Mouse (Mus musculus): Measurements from ENCODE around the gene Fam131c.
A peak's percentile ranks its signal among the peaks of the same experiment; 100 is the strongest.

Fam131c gene

DNA sequence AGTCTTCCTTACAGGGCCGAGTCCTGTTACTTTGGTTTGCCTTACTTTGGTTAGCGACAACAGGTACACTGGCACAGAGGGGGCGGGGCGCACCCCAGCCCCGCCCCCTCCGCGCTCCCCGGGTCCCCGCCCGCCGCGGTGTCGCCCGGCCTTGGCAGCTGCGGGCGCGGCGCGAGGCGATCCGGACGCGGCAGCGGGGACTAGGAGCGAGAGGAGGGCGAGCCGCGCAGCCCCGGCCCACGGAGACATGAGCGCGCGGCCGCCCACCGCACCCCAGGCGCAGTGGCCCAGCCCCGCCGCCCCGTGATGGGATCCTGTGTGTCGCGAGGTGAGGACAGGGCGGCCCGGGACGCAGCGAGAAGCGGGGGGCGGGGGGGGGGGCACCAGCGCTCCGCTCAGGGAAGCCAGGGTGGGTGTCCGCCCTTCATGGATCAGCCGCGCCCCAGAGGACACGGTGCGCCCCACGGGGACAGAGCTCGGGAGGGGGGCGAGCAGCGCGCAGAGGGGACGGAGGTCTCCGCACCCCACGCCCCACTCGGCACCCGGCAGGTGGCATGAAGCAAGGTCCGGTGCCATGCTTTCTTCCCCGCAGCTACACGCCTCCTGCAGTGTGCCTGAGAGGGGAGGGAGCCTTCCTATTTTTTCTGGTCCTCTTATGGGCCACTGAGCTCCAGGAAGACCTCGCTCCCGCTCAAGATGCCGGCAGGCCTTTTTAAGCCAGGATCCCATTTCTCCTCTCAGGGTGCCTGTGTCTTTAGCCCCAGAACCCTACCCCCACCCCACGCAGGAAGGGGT, at the start of gene Fam131c:
Fam131c (plus strand) TSS at position 224 of the 795 bp plus-strand sequence.
- DNase-seq (ENCODE audit: low spot score), result peak; percentile 32

DNA sequence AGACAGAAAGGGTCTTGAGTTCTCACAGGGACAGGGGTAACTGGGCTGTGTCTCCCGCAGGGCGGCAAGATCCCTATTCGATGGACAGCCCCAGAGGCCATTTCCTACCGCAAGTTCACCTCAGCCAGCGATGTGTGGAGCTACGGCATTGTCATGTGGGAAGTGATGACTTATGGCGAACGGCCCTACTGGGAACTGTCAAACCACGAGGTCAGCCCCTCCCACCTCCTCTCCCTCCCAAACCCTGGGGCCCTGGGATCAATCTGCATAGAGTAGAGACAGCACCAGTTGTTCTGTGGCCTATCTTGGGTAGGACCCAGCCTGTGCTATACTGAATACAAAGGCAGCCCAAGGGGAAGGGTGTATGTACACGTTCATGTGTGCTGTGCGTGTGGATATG, 45.5 kb upstream of the Fam131c start:
- no peak for DNase-seq (ENCODE audit: low spot score)

DNA sequence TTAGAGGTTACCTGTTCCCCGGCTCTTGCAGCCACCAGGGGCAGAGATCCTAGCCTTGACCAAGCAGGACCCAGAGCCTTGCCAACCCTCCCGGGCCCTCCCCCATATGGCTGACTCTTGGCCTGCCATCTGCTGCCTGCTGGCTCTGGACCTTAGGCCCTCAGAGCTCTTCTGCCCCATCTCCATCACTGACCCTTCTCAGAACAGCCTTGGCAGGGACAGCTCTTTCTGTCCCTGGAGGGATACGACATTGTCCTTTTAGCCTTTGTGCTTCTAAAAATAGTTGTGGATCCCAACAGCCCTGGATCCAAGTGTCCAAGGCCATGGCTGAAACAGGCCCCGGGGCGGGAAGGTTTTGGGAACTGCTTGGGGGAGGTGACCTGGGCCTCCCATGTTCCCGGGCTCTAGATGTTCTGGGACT, 43.2 kb upstream of the Fam131c start:
- DNase-seq (ENCODE audit: low spot score), result no peak

GRCm38 (mm10) chr4:141325636-141326035, 42.4 kb upstream of the Fam131c start:
- no peak for DNase-seq (ENCODE audit: low spot score)

- no peak for DNase-seq (ENCODE audit: low spot score)
Observed at GRCm38 (mm10) chr4:141327075-141327474, 40.9 kb upstream of the Fam131c start.

DNA sequence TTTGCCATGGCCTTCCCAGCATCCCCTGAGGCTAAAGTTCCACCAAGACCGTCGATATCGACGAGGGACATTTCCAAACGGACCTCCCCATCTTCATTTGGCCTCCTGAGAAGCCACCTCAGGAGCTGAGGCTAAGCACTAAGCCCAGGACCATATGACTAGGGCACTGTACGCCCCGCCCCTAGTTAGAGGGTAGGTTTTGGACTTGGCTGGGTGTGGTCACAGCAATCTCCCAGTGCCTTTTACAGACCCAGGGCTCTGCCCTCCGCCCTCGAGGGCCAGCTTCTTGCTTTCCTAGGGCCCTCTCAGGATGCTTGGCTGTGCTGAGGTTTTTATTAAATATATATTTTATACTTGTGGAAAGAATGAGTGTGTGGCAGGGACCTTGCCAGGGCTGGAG, 39.3 kb upstream of the Fam131c start:
- DNase-seq (ENCODE audit: low spot score), result no peak

DNA sequence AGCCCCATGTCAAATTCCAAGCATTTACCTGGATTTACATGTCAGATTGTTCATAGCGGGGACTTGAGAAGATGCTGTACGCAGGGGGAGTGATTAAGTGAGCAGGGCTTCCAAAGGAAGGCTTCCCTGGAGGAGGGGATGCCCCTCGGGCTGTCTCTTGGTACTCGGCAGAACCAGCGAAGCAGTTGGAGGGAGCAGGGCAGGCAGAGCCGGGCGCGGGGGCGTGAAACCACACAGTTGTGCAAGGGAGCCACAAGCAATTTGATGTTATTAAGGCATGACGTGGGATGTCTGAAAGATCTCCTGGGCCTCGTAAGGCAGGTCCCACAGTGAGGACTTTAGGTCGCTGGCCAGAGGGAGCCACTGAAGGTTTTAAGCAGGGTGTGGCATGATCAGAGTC, 38.1 kb upstream of the Fam131c start:
- no peak for DNase-seq (ENCODE audit: low spot score)

DNA sequence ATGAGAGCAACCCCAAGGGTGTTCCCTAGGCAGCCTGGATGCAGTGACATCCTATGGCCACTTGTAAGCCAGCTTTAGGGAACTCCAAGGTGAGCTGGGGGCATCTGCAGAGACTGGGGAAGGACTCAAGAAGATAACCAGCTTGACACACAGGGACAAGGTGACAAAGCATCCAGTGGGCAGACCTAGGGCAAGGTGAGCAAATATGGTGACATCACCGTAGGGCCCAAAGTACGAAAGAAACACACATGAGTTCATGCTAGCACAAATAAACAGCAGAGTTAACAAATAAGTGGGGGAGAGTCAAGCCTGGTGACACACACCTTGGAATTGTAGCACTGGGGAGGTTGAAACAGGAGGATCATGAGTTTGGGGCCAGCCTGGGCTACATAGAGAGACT, 36.6 kb upstream of the Fam131c start:
- no peak for DNase-seq (ENCODE audit: low spot score)

GRCm38 (mm10) chr4:141332258-141332657, 35.8 kb upstream of the Fam131c start:
- no peak for DNase-seq (ENCODE audit: low spot score)

GRCm38 (mm10) chr4:141334695-141335094, 33.3 kb upstream of the Fam131c start:
- DNase-seq (ENCODE audit: low spot score), result peak; percentile 33

GRCm38 (mm10) chr4:141335263-141335796, 32.7 kb upstream of the Fam131c start:
- peak; percentile 80 for DNase-seq (ENCODE audit: low spot score)

DNA sequence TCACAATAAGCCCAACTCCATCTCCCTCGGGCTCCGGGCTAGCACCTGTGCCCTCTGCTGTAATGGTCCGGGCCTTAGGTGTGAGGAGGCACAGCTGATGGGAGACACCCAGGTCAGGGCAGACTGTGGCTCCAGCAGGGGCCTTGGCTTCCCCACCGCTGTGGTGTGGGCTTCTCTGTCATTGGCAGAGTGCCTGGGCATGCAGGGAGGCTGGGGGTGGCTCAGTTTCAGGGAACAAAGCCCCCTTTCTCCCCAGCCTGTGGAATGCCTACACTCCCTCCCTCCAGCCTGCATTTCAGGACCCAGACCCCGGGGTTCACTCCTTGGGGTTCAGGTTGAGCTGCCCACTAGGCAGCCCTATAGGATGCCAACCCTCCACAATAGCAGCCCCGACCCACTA, 31.8 kb upstream of the Fam131c start:
- DNase-seq (ENCODE audit: low spot score), result no peak

- peak; percentile 67 for DNase-seq (ENCODE audit: low spot score)
Observed at GRCm38 (mm10) chr4:141337986-141338385, 30.0 kb upstream of the Fam131c start.

GRCm38 (mm10) chr4:141338853-141339252, 29.2 kb upstream of the Fam131c start:
- peak; percentile 59 for DNase-seq (ENCODE audit: low spot score)

- no peak for DNase-seq (ENCODE audit: low spot score)
Observed at GRCm38 (mm10) chr4:141341477-141341876, 26.5 kb upstream of the Fam131c start.

DNA sequence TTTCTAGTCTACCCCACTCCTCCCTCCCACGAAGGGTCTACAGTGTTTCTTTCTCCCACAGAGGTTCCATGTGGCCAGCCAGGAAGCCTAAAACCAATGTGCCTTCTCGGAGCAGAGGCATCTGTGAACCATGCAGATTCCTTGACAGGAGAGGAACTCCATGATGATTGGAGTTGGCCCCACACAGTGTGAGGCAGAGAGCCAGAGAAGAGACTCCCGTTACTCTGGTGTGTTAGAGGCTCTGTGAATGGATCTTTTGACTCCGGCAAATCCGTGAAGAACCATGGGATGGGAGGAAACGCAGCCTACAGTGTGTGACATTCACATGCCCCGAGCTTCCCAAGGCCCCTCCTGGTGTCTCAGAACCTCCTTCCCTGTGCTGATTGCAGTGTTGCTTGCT, 24.5 kb upstream of the Fam131c start:
- no peak for DNase-seq (ENCODE audit: low spot score)

DNA sequence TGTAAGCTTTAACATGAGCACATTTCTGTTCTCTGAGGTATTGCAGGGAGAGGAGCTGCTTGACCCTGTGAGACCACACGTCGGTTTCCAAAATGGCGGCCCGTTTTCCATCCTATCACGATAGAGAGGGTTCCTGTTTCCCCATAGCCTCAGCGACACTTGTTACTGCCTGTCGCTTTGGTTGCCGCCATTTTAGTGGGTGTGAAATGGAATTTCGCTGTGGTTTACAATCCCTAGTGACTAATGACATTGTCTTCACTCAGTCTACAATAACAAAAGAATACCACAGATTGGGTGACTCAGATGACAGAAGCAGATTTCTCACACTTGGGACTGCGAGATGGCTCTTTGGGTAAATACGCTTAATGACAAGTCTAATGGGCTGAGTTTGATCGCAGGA, 22.8 kb upstream of the Fam131c start:
- no peak for DNase-seq (ENCODE audit: low spot score)

DNA sequence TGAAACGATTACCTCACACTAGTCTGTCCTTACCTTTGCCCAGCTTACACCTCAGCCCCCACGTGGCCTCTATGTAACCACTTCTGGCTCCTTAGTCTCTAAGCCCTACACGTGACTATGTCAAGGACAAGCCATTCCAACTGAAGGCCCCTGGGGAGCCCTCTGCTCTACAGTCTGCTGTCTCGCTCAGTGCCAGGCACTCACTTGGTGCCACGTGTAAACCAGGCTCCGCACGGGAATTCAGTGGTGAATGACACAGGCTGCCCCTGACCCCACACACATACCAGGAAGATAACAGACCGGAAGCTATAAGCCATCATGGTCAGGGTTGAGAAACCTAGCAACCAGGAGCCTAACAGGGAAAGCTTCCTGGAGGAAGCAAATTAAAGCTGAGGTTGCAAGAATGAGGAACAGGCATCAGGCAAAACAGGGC, 20.6 kb upstream of the Fam131c start:
- no peak for DNase-seq (ENCODE audit: low spot score)

GRCm38 (mm10) chr4:141348616-141349015, 19.4 kb upstream of the Fam131c start:
- DNase-seq (ENCODE audit: low spot score), result no peak

DNA sequence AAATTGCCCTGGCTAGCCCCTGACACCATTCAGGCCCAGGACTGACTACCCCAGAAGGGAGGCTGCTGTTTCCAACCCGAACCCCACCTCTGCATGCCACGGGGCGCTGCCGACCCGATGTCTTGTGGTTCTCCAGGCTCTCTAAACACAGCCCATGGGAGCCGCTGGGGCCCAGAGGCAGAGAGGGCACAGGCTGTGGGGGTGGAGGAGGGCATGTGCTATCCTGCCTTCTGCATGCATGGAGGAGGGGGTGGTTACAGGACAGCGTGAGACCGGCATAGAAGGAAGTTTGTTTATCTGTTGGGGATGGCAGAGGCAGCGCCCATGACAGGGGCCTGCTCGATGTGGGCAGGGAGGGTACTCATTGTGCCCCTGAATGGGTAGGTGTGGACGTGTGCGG, 18.0 kb upstream of the Fam131c start:
- no peak for DNase-seq (ENCODE audit: low spot score)

DNA sequence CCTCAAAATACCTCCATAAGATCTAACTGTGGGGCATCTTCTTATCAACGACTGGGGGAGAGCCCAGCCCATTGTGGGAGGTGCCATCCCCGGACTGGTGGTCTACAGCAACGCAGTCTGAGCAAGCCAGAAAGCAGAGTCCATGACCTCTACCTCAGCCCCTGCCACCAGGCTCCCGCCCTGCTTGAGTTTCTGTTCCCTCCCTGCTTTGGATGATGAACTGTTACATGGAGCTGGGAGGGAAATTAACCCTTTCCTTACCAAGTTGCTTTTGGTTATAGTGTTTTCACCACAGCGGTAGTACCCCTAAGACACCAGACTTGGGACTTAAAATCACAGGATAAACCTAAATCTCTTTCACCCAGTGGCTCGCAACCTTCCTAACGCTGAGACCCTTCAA, 16.0 kb upstream of the Fam131c start:
- no peak for DNase-seq (ENCODE audit: low spot score)

DNA sequence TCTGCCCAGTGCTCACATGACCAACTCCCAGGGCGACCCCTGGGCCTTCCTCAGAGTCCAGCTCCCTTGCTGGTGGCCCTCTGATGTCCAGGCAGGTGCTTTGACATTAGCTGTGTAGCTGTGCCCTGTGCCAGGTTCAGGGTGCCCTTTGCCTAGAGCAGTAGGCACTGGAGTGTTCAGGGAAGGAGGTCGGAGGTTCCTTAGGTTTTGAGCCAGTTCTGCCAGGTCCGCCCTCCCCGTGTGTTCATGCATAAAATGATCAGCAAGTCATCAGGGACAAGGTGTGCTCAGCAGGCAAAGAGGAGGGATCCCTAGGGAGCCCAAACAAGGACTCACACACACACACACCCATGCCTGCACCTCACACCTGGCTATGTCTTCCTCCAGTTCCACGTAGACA, 15.0 kb upstream of the Fam131c start:
- DNase-seq (ENCODE audit: low spot score), result no peak

- DNase-seq (ENCODE audit: low spot score), result no peak
Observed at GRCm38 (mm10) chr4:141353868-141354267, 14.2 kb upstream of the Fam131c start.

- DNase-seq (ENCODE audit: low spot score), result no peak
Observed at GRCm38 (mm10) chr4:141357811-141358210, 10.2 kb upstream of the Fam131c start.

Data from embryo, embryonic 10.5 days (tissue).